Mouse (Mus musculus) adrenal gland, postnatal 25 days (tissue): Measurements from ENCODE around the gene Shpk. TPM values are rescaled to one million over a fixed set of nuclear protein-coding genes. Genes with fewer than 3 reads are reported as not detected.

Source experiments
- DNase-seq: peaks from one replicate; pipeline ENCODE4 v3.0.0; 2021; ENCODE audit warnings: mixed read lengths
- long read RNA-seq: library from polyadenylated mRNA; stranded (forward); transcript quantifications from one replicate; pipeline ENCODE4 v2.0.0, GENCODE M21; 2021
- total RNA-seq: library from RNA; stranded (reverse); gene quantifications from 2 replicates; pipeline ENCODE4 v1.2.3, GENCODE M21; 2021

Shpk gene
- 9.9 and 13.8 TPM in 2 replicates for total RNA-seq
- long read RNA-seq, transcript Shpk-201 (7 exons, 2,808 nt): major isoform, 35 of 49 reads
- long read RNA-seq, partial matches to known transcripts: 11 of 49 reads
- long read RNA-seq, other reads (novel, unspliced or antisense): 3 of 49 reads

- peak; percentile 89 for DNase-seq
Measured at GRCm38 (mm10) chr11:73199230-73199712, at the start of gene Shpk. Gene Shpk, plus strand, starts transcription at chr11:73199460.

DNA sequence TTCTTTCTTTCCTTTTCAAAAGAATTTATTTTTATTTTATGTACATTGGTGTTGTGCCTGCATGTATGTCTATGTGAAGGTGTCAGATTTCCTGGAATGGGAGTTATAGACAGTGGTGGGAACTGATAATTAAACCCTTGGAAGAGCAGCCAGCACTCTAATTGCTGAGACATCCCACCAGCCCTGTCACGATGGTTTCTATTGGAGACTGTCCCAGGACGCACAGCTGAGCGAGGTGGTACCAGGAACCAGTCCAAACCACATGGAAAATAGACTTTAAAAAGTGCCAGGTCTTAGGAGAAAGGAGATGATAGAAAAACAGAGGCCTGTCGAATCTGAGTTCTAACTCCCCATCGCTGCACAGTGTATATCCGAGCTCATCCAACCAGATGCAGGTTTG, 44.2 kb upstream of the Shpk start:
- DNase-seq: no peak

GRCm38 (mm10) chr11:73159957-73160810, 39.1 kb upstream of the Shpk start, which contains the start of gene P2rx5:
Gene P2rx5, plus strand, starts transcription at chr11:73160421.
- DNase-seq: peak; percentile 70

DNA sequence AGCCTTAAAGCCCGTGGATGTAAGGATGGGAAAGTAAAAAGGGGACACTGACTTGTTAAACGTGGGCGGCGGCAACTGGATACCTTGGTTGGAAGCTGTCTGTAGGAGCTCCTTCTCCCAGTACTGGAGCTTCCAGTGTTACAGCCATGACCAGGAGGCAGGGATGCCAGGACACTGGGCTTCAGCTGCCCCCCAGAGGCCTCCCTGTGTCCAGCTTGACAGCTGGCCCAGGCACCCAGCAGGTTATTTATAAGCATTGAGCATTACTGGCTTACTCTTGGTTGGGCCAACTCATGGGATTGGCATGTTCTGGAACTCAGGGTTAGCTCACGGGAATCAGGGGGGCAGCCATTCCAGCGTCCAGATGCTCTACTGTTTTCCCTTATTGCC, 38.5 kb upstream of the Shpk start:
- DNase-seq: peak; percentile 43

DNA sequence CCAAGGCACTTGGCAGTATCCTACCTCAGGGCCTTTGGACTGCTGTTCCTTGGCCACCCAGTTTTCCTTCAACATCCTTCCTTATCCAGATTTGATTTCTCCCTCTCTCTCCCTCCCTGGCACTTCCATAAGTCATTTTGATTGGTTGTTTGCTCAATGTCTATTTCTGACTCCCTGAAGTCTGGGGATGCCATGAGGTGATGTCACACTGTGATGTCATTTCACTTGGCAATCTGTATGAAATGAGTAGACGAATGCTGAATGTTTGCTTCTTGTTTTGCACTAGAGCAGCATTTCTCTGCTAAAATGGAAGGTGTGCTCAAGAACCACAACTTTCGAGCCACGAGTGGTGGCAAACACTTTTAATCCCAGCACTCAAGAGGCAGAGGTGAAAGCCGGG, 37.6 kb upstream of the Shpk start:
- no peak for DNase-seq

GRCm38 (mm10) chr11:73162284-73162683, 37.0 kb upstream of the Shpk start:
- no peak for DNase-seq

GRCm38 (mm10) chr11:73168071-73168470, 31.2 kb upstream of the Shpk start:
- DNase-seq: no peak

DNA sequence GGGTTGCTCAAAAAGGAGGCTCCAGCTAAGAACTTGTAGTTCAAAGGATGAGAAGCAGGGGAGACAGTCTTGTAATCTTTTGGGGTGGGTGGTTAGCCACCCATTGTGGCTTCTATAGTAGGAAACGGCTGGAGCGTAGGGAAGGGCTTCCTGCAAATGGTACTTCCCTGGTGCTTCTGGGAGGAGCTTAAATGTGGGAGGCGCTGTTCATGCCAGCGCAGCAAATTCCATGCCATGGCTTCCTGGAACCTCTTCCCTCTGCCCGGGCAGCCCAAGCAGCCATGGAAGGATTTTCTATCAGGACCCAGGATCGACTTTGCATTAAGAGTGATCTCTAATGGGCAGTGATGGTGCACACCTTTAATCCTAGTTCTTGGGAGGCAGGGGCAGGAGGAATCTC, 30.7 kb upstream of the Shpk start:
- DNase-seq: no peak

DNA sequence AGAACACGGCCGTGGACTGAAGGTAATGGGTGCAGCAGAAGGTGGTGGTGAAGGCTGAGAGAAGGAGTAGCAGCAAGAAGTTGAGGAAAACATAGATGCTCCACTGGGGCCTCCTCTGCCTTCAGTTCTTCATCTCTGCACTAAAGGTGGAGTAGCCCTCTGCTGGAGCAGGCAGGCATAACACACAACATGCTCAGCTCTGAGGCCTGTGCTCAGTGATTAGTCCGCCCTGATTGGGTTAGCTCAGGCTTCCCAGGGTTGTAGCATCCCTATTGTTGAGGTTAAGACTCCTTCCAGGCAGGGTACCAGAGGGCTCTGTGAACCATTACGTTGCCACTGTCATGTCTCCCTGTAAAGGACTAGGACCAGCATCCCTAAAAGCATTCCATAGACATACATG, 30.0 kb upstream of the Shpk start:
- DNase-seq: peak; percentile 65

DNA sequence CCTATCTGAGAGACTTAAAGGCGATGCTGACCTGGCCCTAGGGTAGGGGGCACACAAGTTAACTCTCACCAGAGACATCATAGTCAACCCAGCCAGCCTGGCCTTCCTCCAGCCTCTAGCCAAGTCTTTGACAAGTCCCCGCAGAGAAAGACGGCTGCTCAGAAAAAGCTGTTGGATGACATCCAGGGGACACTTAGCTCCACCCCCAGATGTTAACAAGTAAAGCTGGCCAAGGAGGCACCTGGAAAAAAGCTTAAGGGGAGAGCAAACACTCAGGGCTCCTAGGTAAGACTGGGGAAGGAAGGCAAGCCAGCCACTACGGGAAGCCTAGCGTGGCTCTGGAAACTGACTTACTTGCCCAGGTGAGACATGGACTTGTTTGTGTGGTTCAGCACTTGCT, 27.1 kb upstream of the Shpk start:
- DNase-seq: peak; percentile 29

GRCm38 (mm10) chr11:73175612-73176011, 23.6 kb upstream of the Shpk start:
- no peak for DNase-seq

DNA sequence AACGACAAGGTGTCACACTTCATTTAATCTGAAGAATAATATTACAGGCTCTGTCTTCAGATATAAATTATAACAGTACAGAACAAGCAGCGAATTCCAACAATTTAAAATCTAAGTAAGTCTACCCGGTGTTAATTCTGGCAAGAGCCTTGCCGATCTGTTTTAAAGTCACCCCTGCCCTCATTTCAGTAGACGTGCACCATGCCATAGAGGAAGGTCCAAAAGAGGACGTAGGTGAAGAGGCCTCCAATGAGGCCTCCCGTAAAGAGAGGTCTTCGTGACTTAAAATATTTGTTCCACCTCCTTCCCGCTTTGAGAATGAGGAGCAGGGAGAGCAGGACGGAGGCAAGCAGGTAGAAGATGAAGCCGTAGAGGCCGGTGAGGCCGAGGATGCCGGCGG, 23.1 kb upstream of the Shpk start:
- no peak for DNase-seq

DNA sequence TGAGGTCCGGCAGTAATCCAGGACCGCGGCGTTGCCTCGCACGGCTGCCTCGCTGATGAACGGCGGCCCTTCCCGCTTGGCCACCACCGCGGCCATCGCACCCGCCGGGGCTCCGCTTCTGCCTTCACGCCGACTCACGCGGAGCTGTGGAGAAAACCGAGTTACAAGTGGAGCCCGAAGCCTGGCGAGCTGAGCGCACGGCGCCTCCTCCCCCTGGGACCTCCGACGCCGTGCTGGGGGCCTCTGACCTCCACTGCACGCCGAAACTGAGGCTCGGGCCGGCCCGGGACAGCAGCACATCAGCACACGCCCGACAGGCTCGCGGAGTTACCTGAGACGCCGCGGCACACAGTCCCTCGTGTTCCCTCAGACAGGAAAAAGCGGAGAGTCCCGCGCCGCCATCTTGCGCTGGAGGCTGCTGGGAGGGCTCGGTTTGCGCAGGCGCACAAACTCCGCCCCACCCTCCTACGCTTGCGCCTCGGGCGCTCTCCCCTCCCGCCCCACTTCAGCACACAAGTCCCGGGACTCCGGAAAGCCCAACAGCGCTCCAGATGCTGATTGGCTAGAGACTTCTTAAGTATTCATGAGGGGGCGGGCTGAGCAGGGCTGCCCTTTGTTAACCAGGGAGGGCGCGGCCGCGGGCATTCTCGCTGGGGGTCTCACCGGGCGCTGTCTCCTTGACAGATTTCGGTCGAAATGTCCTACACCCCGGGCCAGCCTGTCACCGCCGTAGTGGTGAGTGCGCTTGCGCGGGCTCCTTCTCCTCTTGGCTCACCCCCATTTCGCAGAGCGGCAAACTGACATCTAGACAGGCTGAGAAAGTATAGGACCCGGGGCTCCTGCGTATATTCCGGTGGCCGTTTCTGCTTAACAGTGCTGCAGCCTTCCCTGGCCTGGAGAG, 22.4 kb upstream of the Shpk start, which contains the start of the genes Emc6 and Tax1bp3:
Gene Emc6, minus strand, starts transcription at position 430 of the 901 bp plus-strand sequence.
Gene Tax1bp3, plus strand, starts transcription at position 476 of the 901 bp plus-strand sequence.
- peak; percentile 97 for DNase-seq

GRCm38 (mm10) chr11:73177509-73177875, 21.8 kb upstream of the Shpk start:
- peak; percentile 84 for DNase-seq

GRCm38 (mm10) chr11:73177895-73178294, 21.4 kb upstream of the Shpk start:
- DNase-seq: no peak

DNA sequence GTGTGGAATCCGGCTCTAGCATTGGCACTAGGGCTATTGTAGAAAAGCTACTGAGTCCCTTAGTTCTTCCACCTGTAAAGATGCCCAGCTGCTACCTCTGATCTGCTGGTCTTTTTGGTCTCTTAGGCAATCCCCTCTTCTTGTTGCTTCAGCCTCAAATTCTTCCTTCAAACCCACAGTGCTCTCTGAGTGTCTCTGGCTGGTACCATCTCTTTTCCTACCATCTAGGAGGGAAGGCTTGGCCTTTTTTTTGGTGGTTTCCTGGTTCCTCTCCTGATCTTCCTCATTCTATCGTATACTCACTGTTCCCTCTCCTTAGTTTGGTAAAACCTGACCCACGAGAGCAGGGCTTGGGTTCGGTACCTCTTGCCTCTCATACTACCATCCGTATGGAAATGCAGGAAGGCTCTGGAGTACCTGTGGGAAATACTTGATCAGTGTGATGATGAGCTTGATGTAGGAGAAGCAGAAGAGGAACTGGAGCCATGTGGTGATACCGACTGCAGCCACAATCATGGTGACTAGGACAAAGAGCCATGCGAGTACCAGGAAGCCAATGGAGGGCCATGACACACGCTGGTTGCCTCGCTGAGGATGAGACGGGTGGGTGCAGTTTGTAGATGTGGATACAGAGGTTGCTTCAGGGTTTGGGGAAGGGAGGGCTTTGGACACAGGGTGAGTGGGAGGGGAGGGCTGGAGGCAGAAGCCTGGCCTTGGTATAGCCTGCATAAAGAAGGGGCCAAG, 13.2 kb upstream of the Shpk start:
- DNase-seq: no peak

DNA sequence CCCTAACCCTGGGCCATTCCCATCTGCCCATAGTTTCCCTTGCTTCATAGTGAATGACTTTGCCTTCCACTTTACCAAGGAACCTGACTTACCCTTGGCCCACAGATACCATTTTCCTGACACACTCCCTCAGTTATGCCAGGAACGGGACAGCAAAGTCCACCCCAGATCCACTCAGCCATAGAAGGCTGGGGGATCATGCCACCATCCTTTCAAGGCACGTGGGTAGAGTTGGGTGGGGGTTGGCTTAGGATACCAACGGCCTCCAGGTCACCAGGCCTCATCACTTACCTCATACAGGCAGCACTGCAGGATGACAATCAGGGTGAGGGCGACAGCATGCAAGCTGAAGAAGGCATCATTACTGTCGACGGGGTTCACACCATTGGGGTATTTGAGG, 12.0 kb upstream of the Shpk start:
- DNase-seq: no peak

DNA sequence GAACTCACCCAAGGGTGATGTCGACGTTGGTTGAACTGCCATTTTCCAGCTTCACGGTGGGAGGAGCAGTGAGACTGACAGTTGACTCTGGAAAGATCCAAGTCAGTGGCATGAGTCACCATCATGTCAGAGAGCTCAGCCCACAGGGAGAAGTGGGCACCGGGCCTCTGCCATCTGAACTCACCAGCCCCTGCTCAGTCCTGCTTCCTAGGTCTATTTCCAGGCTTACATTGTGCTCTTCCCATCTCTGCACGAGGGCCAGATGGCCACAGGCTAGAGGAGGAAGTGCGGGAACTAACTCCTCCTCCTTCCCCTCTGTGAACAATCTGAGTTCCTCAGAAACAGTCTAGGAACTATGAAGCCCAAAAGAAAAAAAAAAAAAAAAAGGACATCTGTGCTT, 6.2 kb upstream of the Shpk start:
- peak; percentile 20 for DNase-seq

GRCm38 (mm10) chr11:73194444-73194843, 4.8 kb upstream of the Shpk start:
- no peak for DNase-seq

GRCm38 (mm10) chr11:73198190-73198589, 1.1 kb upstream of the Shpk start:
- no peak for DNase-seq

GRCm38 (mm10) chr11:73198603-73199229, 544 bp upstream of the Shpk start, which contains the start of gene Ctns:
Gene Ctns, minus strand, starts transcription at chr11:73199042.
- peak; percentile 69 for DNase-seq
